Comparison of ENCODE assay signal across 8 mouse cellular contexts in the genomic region with DNA sequence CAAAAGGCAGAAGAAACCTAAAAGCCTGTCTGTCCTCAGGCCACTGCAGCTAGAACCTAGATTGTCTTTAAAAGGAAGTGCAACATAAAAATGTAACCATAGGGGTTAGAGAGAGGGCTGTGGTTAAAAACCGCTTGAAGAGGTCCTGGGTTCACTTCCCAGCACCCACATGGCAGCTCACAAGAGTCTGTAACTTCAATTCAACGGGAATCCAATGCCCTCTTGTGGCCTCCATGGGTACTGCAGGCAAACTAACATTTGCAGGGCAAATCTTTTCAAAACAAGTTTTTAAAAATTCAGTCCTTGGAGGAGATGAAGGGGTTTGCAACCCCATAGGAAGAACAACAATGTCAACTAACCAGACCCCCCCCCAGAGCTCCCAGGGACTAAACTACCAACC. TPM values are rescaled to one million over a fixed set of nuclear protein-coding genes. Genes with fewer than 3 reads are reported as not detected.
DNase-seq lines count a peak whose midpoint lies in the region; ATAC-seq and TF ChIP-seq lines count a peak whose summit lies in the region.

No protein-coding gene starts in this region.

- no peaks in the 10 kb centered on the region for H3K27me3 ChIP-seq in cerebellum, adult 2 months (ENCODE audit: control insufficient read depth, insufficient read depth, low read length)
- no peaks in the 10 kb centered on the region for H3K27me3 ChIP-seq in liver, embryonic 11.5 days (replicated peaks; ENCODE audit: control insufficient read depth, insufficient read depth, low read length)

- H3K4me3 ChIP-seq in cerebellum, adult 2 months (replicated peaks; ENCODE audit: insufficient read depth, low read depth, low read length), result no peak overlapping the region
- H3K4me3 ChIP-seq in liver, embryonic 11.5 days (ENCODE audit: low read depth, low read length), result no peak overlapping the region

- 30% methylated on average over 2 of the region's 2 CpGs for WGBS in cerebellum, adult 2 months
- 27% methylated on average over 2 of the region's 2 CpGs for WGBS in liver, embryonic 11.5 days

- DNase-seq in cerebellum, adult 2 months, result no peak
- DNase-seq in cerebellum, adult 11 months, result no peak
- peak; percentile 63 for DNase-seq in liver
- DNase-seq in liver, embryonic 11.5 days (ENCODE audit: low spot score), result no peak
- peak; percentile 48 for DNase-seq in adipocyte (ENCODE audit: low spot score)
- DNase-seq in naive thymus-derived CD4-positive, alpha-beta T cell, adult 2 months (ENCODE audit: low read depth), result peak; percentile 76
- no peak for DNase-seq in layer of hippocampus, postnatal 14 days (ENCODE audit: low spot score in 2 of 2)
- DNase-seq in right cerebral cortex, postnatal 4 days, result no peak

- H3K27ac ChIP-seq in cerebellum, adult 2 months (ENCODE audit: insufficient read depth, low read length), result no peak overlapping the region
- H3K27ac ChIP-seq in liver, embryonic 11.5 days (ENCODE audit: low read depth, low read length), result no peak overlapping the region

- no peak overlapping the region for H3K4me2 ChIP-seq in liver, embryonic 11.5 days

- no peaks in the 10 kb centered on the region for H3K9me3 ChIP-seq in liver, embryonic 11.5 days (ENCODE audit: control insufficient read depth, low read length)

- no peak for TF ChIP-seq POLR2A in cerebellum, adult 2 months (IDR thresholded peaks at IDR 0.05; ENCODE audit: borderline replicate concordance, insufficient read depth, low read length)

- 0 out of 2 replicates have a peak, but pooled peaks cover 2% of the 10 kb centered on the region for H3K36me3 ChIP-seq in liver, embryonic 11.5 days (ENCODE audit: control insufficient read depth, insufficient read depth, low read length)

- H3K9ac ChIP-seq in liver, embryonic 11.5 days (ENCODE audit: low read depth, low read length), result no peak overlapping the region

- ATAC-seq in liver, embryonic 11.5 days (replicated peaks; ENCODE audit: low FRiP score), result no peak

- no peaks in the 10 kb centered on the region for H3K4me1 ChIP-seq in cerebellum, adult 2 months (ENCODE audit: control insufficient read depth, insufficient read depth, low read length)
- H3K4me1 ChIP-seq in liver, embryonic 11.5 days (replicated peaks; ENCODE audit: control insufficient read depth, insufficient read depth, low read length), result peaks cover 5% of the 10 kb centered on the region

- TF ChIP-seq CTCF in cerebellum, adult 2 months (IDR thresholded peaks at IDR 0.05; ENCODE audit: borderline replicate concordance, insufficient read depth, low read depth, low read length), result peak; percentile 55; the same call in 1 of the 2 replicates

RNA-seq across cellular contexts. Expression of a gene that starts 31.2 kb away (rescaled TPM):
- polyA plus RNA-seq in cerebellum, adult 2 months (2012; rRNA removed), result 51.2 and 56.0 TPM in 2 replicates
- polyA plus RNA-seq in liver, embryonic 11.5 days (2014; fragmentation: Nextera tagmentation; extraction: Ambion mirVana), result 6.7 and 9.3 TPM in 2 replicates
- 10 to 100 TPM; 44.0 to 46.2 TPM for total RNA-seq in layer of hippocampus, postnatal 14 days (2021)

RNA-seq across cellular contexts. Expression of a gene that starts 32.7 kb away (rescaled TPM):
- 46.6 and 53.2 TPM in 2 replicates for polyA plus RNA-seq in cerebellum, adult 2 months (2012; rRNA removed)
- 30.9 and 31.3 TPM in 2 replicates for polyA plus RNA-seq in liver, embryonic 11.5 days (2014; fragmentation: Nextera tagmentation; extraction: Ambion mirVana)
- 10 to 100 TPM; 21.7 to 25.0 TPM for total RNA-seq in layer of hippocampus, postnatal 14 days (2021)

Comparison
In these comparisons a context has a peak if more than half of its experiments do, and no peak if none do; other contexts are left out.
1. DNase-seq: peak in liver (single experiment), adipocyte (single experiment) and naive thymus-derived CD4-positive, alpha-beta T cell, adult 2 months (single experiment); none in cerebellum, adult 2 months (0 of 2), cerebellum, adult 11 months (single experiment), liver, embryonic 11.5 days (single experiment), layer of hippocampus, postnatal 14 days (0 of 2) and right cerebral cortex, postnatal 4 days (single experiment).